Mouse (Mus musculus) layer of hippocampus, adult 11-12 months (tissue): ENCODE measurements around the gene Kcnc2.
A peak's percentile ranks its signal among the peaks of the same experiment; 100 is the strongest.
"Not testable (repeated sequence)": the region's sequence is repeated elsewhere in the genome, so short reads cannot be mapped to it uniquely, and the experiment has no call there.

Source experiments
- DNase-seq: peaks from one replicate; pipeline ENCODE4 v3.0.0; 2022; ENCODE audit warnings: low spot score

The Kcnc2 gene

GRCm38 (mm10) chr10:112270887-112271802 lies at the start of gene Kcnc2:
Gene Kcnc2, plus strand, starts transcription at chr10:112271121.
- no peak for DNase-seq

- DNase-seq = no peak
Observed at GRCm38 (mm10) chr10:112227073-112227472, 43.8 kb upstream of the Kcnc2 start.

- DNase-seq = not testable (repeated sequence)
Observed at GRCm38 (mm10) chr10:112229091-112229843, 41.7 kb upstream of the Kcnc2 start.

GRCm38 (mm10) chr10:112232733-112233132 lies 38.2 kb upstream of the Kcnc2 start:
- DNase-seq = not testable (repeated sequence)

- DNase-seq = not testable (repeated sequence)
Observed at GRCm38 (mm10) chr10:112235396-112235940, 35.5 kb upstream of the Kcnc2 start.

GRCm38 (mm10) chr10:112248273-112248672 lies 22.6 kb upstream of the Kcnc2 start:
- no peak for DNase-seq

- peak; percentile 21 for DNase-seq
Observed at GRCm38 (mm10) chr10:112263467-112263866, 7.5 kb upstream of the Kcnc2 start.

GRCm38 (mm10) chr10:112269481-112269880 lies 1.4 kb upstream of the Kcnc2 start:
- no peak for DNase-seq

- peak; percentile 11 for DNase-seq
Observed at GRCm38 (mm10) chr10:112269939-112270781, 761 bp upstream of the Kcnc2 start.

- no peak for DNase-seq
Observed at GRCm38 (mm10) chr10:112271803-112272165, 863 bp downstream of the Kcnc2 start.

GRCm38 (mm10) chr10:112272171-112272570 lies 1.2 kb downstream of the Kcnc2 start:
- no peak for DNase-seq

GRCm38 (mm10) chr10:112277996-112278395 lies 7.1 kb downstream of the Kcnc2 start:
- DNase-seq = no peak

GRCm38 (mm10) chr10:112315136-112315535 lies 44.2 kb downstream of the Kcnc2 start:
- peak; percentile 6 for DNase-seq

GRCm38 (mm10) chr10:112317783-112318182 lies 46.9 kb downstream of the Kcnc2 start:
- no peak for DNase-seq

GRCm38 (mm10) chr10:112357669-112358362 lies 86.9 kb downstream of the Kcnc2 start:
- no peak for DNase-seq

- no peak for DNase-seq
Observed at GRCm38 (mm10) chr10:112358363-112358704, 87.4 kb downstream of the Kcnc2 start.

- DNase-seq = peak; percentile 5
Observed at GRCm38 (mm10) chr10:112360704-112361103, 89.8 kb downstream of the Kcnc2 start.

GRCm38 (mm10) chr10:112368369-112368768 lies 97.4 kb downstream of the Kcnc2 start:
- DNase-seq = no peak

- DNase-seq = no peak
Observed at GRCm38 (mm10) chr10:112377163-112377562, 106.2 kb downstream of the Kcnc2 start.

GRCm38 (mm10) chr10:112378465-112378864 lies 107.5 kb downstream of the Kcnc2 start:
- DNase-seq = no peak

- no peak for DNase-seq
Observed at GRCm38 (mm10) chr10:112380590-112380989, 109.7 kb downstream of the Kcnc2 start.
